Mouse (Mus musculus): ENCODE results near the gene Afm. TPM values are rescaled to one million over a fixed set of nuclear protein-coding genes. Genes with fewer than 3 reads are reported as not detected.

The Afm gene
- polyA plus RNA-seq, 1 experiment from 2014 or later = not detected

GRCm38 (mm10) chr5:90490518-90490917, 28.2 kb upstream of the Afm start, which contains the start of gene Afp:
Gene Afp, plus strand, starts transcription at chr5:90490737.
- Histone ChIP-seq H3K9me3 (replicated peaks; ENCODE audit: control insufficient read depth, low read length, poor library complexity, severe bottlenecking) (no peaks in the 10 kb centered on the region), H3K4me2 (ENCODE audit: low read length) (no peak within 1 kb of the TSS), H3K4me1 (ENCODE audit: control insufficient read depth, insufficient read depth, low read length) (no peaks in the 10 kb centered on the region), H3K36me3 (ENCODE audit: control insufficient read depth, insufficient read depth, low read length) (no peaks in the 10 kb centered on the region), H3K9ac (ENCODE audit: low read depth, low read length) (no peak within 1 kb of the TSS), H3K27ac (ENCODE audit: low read length) (no peak within 1 kb of the TSS), H3K4me3 (ENCODE audit: low read depth, low read length) (no peak within 1 kb of the TSS), H3K27me3 (ENCODE audit: control insufficient read depth, insufficient read depth, low read depth, low read length) (no peaks in the 10 kb centered on the region)
- no peak for ATAC-seq
- WGBS = 92% methylated on average over 7 of the region's 7 CpGs

- WGBS = 72% methylated on average over 9 of the region's 9 CpGs
- no peaks in the 10 kb centered on the region for H3K4me1 ChIP-seq (ENCODE audit: control insufficient read depth, insufficient read depth, low read length)
- H3K9me3 ChIP-seq (replicated peaks; ENCODE audit: control insufficient read depth, low read length, poor library complexity, severe bottlenecking) = no peaks in the 10 kb centered on the region
- ATAC-seq = no peak
- H3K27me3 ChIP-seq (ENCODE audit: control insufficient read depth, insufficient read depth, low read depth, low read length) = no peaks in the 10 kb centered on the region
- H3K4me2 ChIP-seq (ENCODE audit: low read length) = no peak overlapping the region
- no peak overlapping the region for H3K9ac ChIP-seq (ENCODE audit: low read depth, low read length)
- H3K27ac ChIP-seq (ENCODE audit: low read length) = no peak overlapping the region
- H3K4me3 ChIP-seq (ENCODE audit: low read depth, low read length) = no peak overlapping the region
- H3K36me3 ChIP-seq (ENCODE audit: control insufficient read depth, insufficient read depth, low read length) = no peaks in the 10 kb centered on the region
Observed at GRCm38 (mm10) chr5:90492440-90492839, 26.3 kb upstream of the Afm start.

GRCm38 (mm10) chr5:90494308-90494707, 24.4 kb upstream of the Afm start:
- no peak overlapping the region for H3K4me3 ChIP-seq (ENCODE audit: low read depth, low read length)
- no peaks in the 10 kb centered on the region for H3K27me3 ChIP-seq (ENCODE audit: control insufficient read depth, insufficient read depth, low read depth, low read length)
- H3K36me3 ChIP-seq (ENCODE audit: control insufficient read depth, insufficient read depth, low read length) = no peaks in the 10 kb centered on the region
- H3K4me1 ChIP-seq (ENCODE audit: control insufficient read depth, insufficient read depth, low read length) = no peaks in the 10 kb centered on the region
- WGBS = 91% methylated on average over 4 of the region's 4 CpGs
- H3K9ac ChIP-seq (ENCODE audit: low read depth, low read length) = no peak overlapping the region
- ATAC-seq = no peak
- H3K9me3 ChIP-seq (replicated peaks; ENCODE audit: control insufficient read depth, low read length, poor library complexity, severe bottlenecking) = no peaks in the 10 kb centered on the region
- no peak overlapping the region for H3K27ac ChIP-seq (ENCODE audit: low read length)
- no peak overlapping the region for H3K4me2 ChIP-seq (ENCODE audit: low read length)

GRCm38 (mm10) chr5:90499509-90499908, 19.2 kb upstream of the Afm start:
- H3K36me3 ChIP-seq (ENCODE audit: control insufficient read depth, insufficient read depth, low read length) = no peaks in the 10 kb centered on the region
- H3K4me3 ChIP-seq (ENCODE audit: low read depth, low read length) = no peak overlapping the region
- no peak for ATAC-seq
- no peak overlapping the region for H3K9ac ChIP-seq (ENCODE audit: low read depth, low read length)
- no peak overlapping the region for H3K27ac ChIP-seq (ENCODE audit: low read length)
- no peak overlapping the region for H3K4me2 ChIP-seq (ENCODE audit: low read length)
- H3K9me3 ChIP-seq (replicated peaks; ENCODE audit: control insufficient read depth, low read length, poor library complexity, severe bottlenecking) = no peaks in the 10 kb centered on the region
- no peaks in the 10 kb centered on the region for H3K4me1 ChIP-seq (ENCODE audit: control insufficient read depth, insufficient read depth, low read length)
- H3K27me3 ChIP-seq (ENCODE audit: control insufficient read depth, insufficient read depth, low read depth, low read length) = no peaks in the 10 kb centered on the region
- 70% methylated on average over 7 of the region's 7 CpGs for WGBS

- no peak overlapping the region for H3K9ac ChIP-seq (ENCODE audit: low read depth, low read length)
- H3K36me3 ChIP-seq (ENCODE audit: control insufficient read depth, insufficient read depth, low read length) = no peaks in the 10 kb centered on the region
- H3K4me3 ChIP-seq (ENCODE audit: low read depth, low read length) = no peak overlapping the region
- no peaks in the 10 kb centered on the region for H3K9me3 ChIP-seq (replicated peaks; ENCODE audit: control insufficient read depth, low read length, poor library complexity, severe bottlenecking)
- H3K4me1 ChIP-seq (ENCODE audit: control insufficient read depth, insufficient read depth, low read length) = no peaks in the 10 kb centered on the region
- no peak overlapping the region for H3K27ac ChIP-seq (ENCODE audit: low read length)
- ATAC-seq = 0 out of 2 replicates have a peak, but pooled peaks have one; percentile 62
- no peak overlapping the region for H3K4me2 ChIP-seq (ENCODE audit: low read length)
- H3K27me3 ChIP-seq (ENCODE audit: control insufficient read depth, insufficient read depth, low read depth, low read length) = no peaks in the 10 kb centered on the region
- WGBS = 4% methylated on average over 6 of the region's 6 CpGs
Observed at GRCm38 (mm10) chr5:90500714-90501113, 18.0 kb upstream of the Afm start.

- no peaks in the 10 kb centered on the region for H3K36me3 ChIP-seq (ENCODE audit: control insufficient read depth, insufficient read depth, low read length)
- H3K9ac ChIP-seq (ENCODE audit: low read depth, low read length) = no peak overlapping the region
- 94% methylated on average over 5 of the region's 5 CpGs for WGBS
- no peak for ATAC-seq
- no peak overlapping the region for H3K4me3 ChIP-seq (ENCODE audit: low read depth, low read length)
- H3K4me1 ChIP-seq (ENCODE audit: control insufficient read depth, insufficient read depth, low read length) = no peaks in the 10 kb centered on the region
- H3K27ac ChIP-seq (ENCODE audit: low read length) = no peak overlapping the region
- H3K4me2 ChIP-seq (ENCODE audit: low read length) = no peak overlapping the region
- H3K27me3 ChIP-seq (ENCODE audit: control insufficient read depth, insufficient read depth, low read depth, low read length) = no peaks in the 10 kb centered on the region
- H3K9me3 ChIP-seq (replicated peaks; ENCODE audit: control insufficient read depth, low read length, poor library complexity, severe bottlenecking) = no peaks in the 10 kb centered on the region
Observed at GRCm38 (mm10) chr5:90501752-90502151, 17.0 kb upstream of the Afm start.

GRCm38 (mm10) chr5:90504742-90505141, 14.0 kb upstream of the Afm start:
- Histone ChIP-seq H3K4me2 (ENCODE audit: low read length) (no peak overlapping the region), H3K27me3 (ENCODE audit: control insufficient read depth, insufficient read depth, low read depth, low read length) (no peaks in the 10 kb centered on the region), H3K9ac (ENCODE audit: low read depth, low read length) (no peak overlapping the region), H3K4me3 (ENCODE audit: low read depth, low read length) (no peak overlapping the region), H3K27ac (ENCODE audit: low read length) (no peak overlapping the region), H3K9me3 (replicated peaks; ENCODE audit: control insufficient read depth, low read length, poor library complexity, severe bottlenecking) (no peaks in the 10 kb centered on the region), H3K4me1 (ENCODE audit: control insufficient read depth, insufficient read depth, low read length) (no peaks in the 10 kb centered on the region), H3K36me3 (ENCODE audit: control insufficient read depth, insufficient read depth, low read length) (no peaks in the 10 kb centered on the region)
- ATAC-seq = no peak
- WGBS = 88% methylated on average over 11 of the region's 11 CpGs

- WGBS = 70% methylated on average over 2 of the region's 2 CpGs
- no peak overlapping the region for H3K4me3 ChIP-seq (ENCODE audit: low read depth, low read length)
- H3K4me1 ChIP-seq (ENCODE audit: control insufficient read depth, insufficient read depth, low read length) = no peaks in the 10 kb centered on the region
- H3K27me3 ChIP-seq (ENCODE audit: control insufficient read depth, insufficient read depth, low read depth, low read length) = no peaks in the 10 kb centered on the region
- ATAC-seq = no peak
- H3K4me2 ChIP-seq (ENCODE audit: low read length) = no peak overlapping the region
- no peak overlapping the region for H3K27ac ChIP-seq (ENCODE audit: low read length)
- no peaks in the 10 kb centered on the region for H3K9me3 ChIP-seq (replicated peaks; ENCODE audit: control insufficient read depth, low read length, poor library complexity, severe bottlenecking)
- no peak overlapping the region for H3K9ac ChIP-seq (ENCODE audit: low read depth, low read length)
- no peaks in the 10 kb centered on the region for H3K36me3 ChIP-seq (ENCODE audit: control insufficient read depth, insufficient read depth, low read length)
Observed at GRCm38 (mm10) chr5:90506507-90506906, 12.2 kb upstream of the Afm start.

GRCm38 (mm10) chr5:90507411-90507949, 11.3 kb upstream of the Afm start:
- ATAC-seq = peak; percentile 64
- no peak overlapping the region for H3K4me3 ChIP-seq (ENCODE audit: low read depth, low read length)
- H3K4me1 ChIP-seq (ENCODE audit: control insufficient read depth, insufficient read depth, low read length) = no peaks in the 10 kb centered on the region
- no peaks in the 10 kb centered on the region for H3K9me3 ChIP-seq (replicated peaks; ENCODE audit: control insufficient read depth, low read length, poor library complexity, severe bottlenecking)
- no peak overlapping the region for H3K27ac ChIP-seq (ENCODE audit: low read length)
- H3K27me3 ChIP-seq (ENCODE audit: control insufficient read depth, insufficient read depth, low read depth, low read length) = no peaks in the 10 kb centered on the region
- H3K36me3 ChIP-seq (ENCODE audit: control insufficient read depth, insufficient read depth, low read length) = no peaks in the 10 kb centered on the region
- H3K4me2 ChIP-seq (ENCODE audit: low read length) = no peak overlapping the region
- no peak overlapping the region for H3K9ac ChIP-seq (ENCODE audit: low read depth, low read length)
- 34% methylated on average over 13 of the region's 13 CpGs for WGBS

All from midbrain, embryonic 16.5 days (tissue).